Mouse (Mus musculus): ENCODE measurements around the gene Serp2. TPM values are rescaled to one million over a fixed set of nuclear protein-coding genes. Genes with fewer than 3 reads are reported as not detected.
A peak's percentile ranks its signal among the peaks of the same experiment; 100 is the strongest.
"Not testable (repeated sequence)": the region's sequence is repeated elsewhere in the genome, so short reads cannot be mapped to it uniquely, and the experiment has no call there.

The Serp2 gene
- total RNA-seq, 2 experiments from 2014 or later, result 15.5 to 16.0 TPM

GRCm38 (mm10) chr14:76570292-76570691, 13.6 kb upstream of the Serp2 start:
- no peak for DNase-seq (ENCODE audit: low spot score in 2 of 2)

DNA sequence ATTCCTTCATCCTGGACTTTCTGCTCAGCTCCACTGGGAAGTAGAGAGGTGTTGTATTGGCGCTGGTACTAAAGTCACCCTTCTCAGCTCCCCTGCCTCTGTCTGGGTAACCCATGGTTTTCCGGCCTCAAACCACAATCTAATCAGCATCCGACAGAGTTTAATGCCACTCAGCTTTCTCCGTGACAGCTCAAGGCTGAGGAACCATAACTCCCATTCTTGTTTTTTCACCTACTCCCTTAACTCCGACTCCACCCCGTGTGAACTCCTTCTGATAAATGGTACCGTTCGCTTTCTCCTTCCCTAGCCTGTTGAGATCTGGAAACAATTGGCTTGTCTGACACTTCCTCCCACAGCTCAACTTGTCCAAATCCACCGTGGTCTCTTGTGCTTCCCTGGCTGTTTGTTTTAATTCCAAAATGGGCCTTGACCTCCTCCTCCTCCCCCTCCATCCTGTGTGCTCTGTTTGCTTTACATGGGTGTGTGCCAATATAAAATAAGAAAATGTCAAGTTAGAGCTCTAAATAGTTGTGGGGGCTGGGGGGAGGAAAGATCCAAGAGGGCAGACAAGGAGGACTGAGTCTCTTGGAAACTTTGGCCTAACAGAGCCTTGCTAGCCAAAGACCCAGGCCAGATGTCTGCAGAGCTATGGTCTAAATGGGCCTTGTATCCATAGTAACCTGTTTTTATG, 12.7 kb upstream of the Serp2 start:
- no peak for DNase-seq (ENCODE audit: low spot score in 2 of 2)

GRCm38 (mm10) chr14:76568548-76568947, 11.9 kb upstream of the Serp2 start:
- no peak for DNase-seq (ENCODE audit: low spot score in 2 of 2)

- no peak for DNase-seq (ENCODE audit: low spot score in 2 of 2)
Measured at GRCm38 (mm10) chr14:76567280-76567679, 10.6 kb upstream of the Serp2 start.

DNA sequence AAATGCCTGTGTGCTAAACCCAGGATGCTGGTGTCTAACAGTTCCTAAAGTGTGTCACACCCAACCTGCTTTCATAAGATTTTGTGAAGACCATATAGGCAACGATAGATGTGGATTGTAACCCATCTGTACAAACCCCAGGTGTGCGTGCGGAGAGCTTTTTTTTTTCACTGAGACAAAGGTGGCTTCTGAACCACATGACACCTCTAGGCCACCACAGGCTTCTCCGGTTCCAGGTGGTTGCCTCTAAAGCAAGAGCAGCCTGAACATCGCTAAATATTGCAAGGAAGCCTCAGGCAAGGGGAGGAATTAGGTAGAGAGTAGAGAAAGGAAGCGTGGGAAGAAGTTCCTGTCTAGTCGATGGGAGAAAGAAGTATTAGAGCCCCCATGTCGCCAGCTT, 10.0 kb upstream of the Serp2 start:
- no peak for DNase-seq (ENCODE audit: low spot score in 2 of 2)

DNA sequence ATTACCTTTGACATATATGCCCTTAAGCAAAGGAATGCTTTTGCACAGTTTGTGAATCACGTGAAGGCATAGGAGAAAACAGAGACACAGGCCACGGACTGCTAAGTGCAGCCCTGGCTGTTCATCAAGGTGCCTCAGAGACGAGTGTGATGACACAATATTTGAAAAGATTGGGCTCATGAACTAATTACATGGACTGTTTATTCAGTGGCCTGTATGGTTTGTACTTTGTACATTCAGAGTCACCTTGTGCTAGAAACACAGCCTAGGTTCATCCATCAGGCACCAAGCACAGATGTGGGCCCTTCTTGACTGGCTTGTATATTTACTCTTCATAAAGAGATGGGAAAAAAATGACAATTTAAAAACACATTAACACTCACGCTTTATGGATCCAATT, 9.5 kb upstream of the Serp2 start:
- no peak for DNase-seq (ENCODE audit: low spot score in 2 of 2)

- no peak for DNase-seq (ENCODE audit: low spot score in 2 of 2)
Measured at GRCm38 (mm10) chr14:76559208-76559607, 2.5 kb upstream of the Serp2 start.

- DNase-seq (ENCODE audit: low spot score in 2 of 2), result not testable (repeated sequence)
Measured at GRCm38 (mm10) chr14:76558171-76558570, 1.5 kb upstream of the Serp2 start.

DNA sequence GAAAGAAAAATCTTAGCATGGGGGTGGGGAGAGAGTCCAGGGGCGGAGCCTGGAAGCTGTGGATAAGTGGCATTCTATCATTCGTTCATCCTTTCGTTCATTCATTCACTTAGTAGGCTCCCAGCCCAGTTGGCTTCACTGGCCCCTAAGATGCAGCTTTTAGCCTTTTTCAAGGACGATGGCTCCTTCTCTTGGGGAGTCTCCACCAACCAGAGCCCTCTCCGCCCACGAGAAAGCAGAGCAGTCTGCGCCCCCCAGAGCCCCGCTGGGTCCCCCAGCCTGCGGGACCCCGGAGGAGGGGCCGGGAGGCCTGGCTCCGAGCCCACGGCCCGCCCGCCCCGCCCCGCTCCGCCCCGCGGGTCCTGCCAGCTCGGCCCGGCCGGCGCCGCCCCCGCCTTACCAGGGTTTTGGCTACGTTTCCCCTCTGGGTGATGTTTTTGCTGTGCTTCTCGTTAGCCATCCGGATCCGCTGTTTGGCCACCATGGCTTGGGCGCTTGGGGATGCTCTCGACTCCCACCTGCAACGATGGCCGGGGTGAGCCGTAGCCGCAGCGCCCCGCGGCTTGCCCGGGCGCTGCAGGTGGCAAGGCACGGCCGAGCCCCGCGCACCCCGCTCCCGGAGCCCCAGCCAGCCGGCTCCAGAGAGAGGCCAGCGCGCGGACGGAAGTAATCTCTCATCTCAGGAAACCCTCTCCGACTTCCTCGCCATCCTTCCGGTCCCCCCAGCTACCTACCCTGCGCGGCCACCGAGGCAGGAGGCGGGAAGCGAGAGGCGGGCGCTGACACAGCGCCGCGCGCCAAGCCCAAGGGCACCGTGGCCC, 448 bp downstream of the Serp2 start:
- DNase-seq (ENCODE audit: low spot score in 2 of 2), result peak in 1 of 2 experiments; percentile 55

- DNase-seq (ENCODE audit: low spot score in 2 of 2), result no peak
Measured at GRCm38 (mm10) chr14:76555263-76556030, 1.2 kb downstream of the Serp2 start.

DNA sequence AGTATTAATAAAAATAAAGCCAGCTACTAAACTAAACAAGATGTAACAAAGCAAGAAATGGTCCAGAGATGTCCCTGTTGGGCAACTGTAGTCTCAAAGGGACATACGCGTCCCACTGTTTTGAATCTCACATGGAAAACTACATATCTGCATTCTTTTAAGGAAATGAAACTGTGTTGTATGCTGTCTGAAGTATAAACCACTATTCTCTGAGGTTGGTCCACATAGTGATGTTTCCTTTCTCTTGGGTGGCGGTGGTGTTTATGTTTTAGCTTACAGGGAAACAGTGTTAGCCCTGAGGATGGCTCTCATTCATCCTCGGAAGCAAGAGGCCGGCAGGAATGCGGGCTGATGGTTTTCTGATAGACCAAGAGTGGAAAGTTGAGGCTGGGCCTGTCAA, 12.6 kb downstream of the Serp2 start:
- DNase-seq (ENCODE audit: low spot score in 2 of 2), result no peak

DNA sequence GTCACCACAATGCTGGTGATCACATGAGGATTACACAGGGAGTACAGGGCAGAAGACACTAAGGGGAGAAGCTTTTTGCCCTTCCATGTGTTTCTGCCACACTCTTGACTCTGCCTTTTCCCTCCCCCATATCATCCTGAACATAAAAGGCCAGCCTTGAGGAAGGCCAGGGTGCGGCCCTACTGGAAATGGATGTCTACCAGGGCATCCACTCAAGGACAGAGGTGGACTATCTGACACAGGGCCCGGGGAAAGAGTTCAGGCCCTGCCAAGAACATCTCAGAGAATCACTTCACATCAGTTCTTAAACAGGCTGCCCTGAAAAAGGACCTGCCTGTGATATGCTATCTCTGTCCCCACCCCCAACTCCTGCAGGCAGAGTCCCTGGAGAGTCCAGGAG, 15.3 kb downstream of the Serp2 start:
- no peak for DNase-seq (ENCODE audit: low spot score in 2 of 2)

DNA sequence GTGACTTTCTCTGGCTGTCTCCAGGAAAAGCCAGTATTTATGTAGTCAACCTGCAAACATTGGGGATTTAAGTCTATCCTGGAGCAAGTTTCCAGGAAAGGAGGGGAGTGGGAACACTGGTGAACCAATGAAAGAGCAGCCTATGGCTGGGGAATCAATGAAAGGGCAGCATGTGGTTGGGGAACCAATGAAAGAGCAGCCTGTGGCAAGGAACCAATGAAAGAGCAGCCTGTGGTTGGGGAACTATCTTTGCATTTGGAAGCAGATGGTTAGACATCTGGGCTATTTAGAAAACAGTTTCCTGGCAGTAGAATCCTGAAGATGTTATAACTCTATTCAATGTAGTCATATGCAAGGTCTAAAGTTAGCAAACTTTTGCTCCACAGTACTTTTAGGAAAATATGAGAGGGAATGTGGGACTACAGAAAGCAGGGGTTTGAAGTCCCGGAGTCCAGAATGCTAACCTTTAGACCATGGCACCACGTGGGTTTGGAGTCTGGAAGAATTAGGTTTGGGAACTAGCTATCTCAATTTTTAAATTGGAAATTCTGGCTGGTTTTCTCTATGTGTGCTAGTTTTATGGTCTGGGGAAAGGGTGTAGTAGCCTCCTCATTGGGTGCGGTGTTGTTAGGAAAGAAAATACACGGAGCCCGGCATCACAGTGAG, 16.6 kb downstream of the Serp2 start:
- DNase-seq (ENCODE audit: low spot score in 2 of 2), result no peak

DNA sequence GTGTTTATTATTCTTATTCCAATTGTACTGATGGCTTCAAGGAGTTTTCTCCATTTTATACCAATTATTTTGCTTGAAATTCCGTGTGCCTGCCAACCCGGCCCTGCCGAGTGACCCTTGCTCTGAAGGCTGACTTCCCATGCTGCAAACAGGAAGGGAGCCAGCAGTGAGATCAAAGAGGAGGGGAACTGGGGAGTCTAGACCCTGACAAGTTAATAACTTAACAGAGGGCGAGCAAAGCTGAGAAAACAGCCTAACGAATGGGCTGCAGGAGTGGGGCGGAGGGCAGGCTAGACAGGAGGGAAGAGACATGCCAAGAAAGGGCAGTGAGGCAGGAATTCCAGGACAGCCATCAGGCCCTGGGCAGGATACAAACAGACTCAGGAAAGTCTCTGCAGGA, 19.8 kb downstream of the Serp2 start:
- DNase-seq (ENCODE audit: low spot score in 2 of 2), result no peak

DNA sequence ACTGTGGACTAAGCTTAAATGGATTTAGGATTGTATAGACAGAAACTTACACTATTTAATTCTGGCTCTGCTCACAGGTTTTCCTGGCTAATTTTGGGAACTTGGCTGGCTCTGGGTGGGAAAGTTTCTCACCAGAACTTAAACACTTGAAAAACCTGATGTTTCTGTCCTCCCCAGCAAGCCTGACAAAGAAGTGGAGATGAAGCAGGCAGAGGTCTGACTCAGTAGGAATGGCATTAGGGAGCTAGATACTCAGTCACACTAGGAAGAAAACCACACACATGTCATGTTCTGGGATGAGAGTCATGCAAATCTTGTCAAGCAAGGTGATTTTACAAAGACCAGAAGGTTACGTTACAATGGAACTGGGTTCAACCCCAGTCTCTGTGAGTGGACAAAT, 21.6 kb downstream of the Serp2 start:
- DNase-seq (ENCODE audit: low spot score in 2 of 2), result no peak

GRCm38 (mm10) chr14:76533170-76533815, 23.4 kb downstream of the Serp2 start:
- no peak for DNase-seq (ENCODE audit: low spot score in 2 of 2)

DNA sequence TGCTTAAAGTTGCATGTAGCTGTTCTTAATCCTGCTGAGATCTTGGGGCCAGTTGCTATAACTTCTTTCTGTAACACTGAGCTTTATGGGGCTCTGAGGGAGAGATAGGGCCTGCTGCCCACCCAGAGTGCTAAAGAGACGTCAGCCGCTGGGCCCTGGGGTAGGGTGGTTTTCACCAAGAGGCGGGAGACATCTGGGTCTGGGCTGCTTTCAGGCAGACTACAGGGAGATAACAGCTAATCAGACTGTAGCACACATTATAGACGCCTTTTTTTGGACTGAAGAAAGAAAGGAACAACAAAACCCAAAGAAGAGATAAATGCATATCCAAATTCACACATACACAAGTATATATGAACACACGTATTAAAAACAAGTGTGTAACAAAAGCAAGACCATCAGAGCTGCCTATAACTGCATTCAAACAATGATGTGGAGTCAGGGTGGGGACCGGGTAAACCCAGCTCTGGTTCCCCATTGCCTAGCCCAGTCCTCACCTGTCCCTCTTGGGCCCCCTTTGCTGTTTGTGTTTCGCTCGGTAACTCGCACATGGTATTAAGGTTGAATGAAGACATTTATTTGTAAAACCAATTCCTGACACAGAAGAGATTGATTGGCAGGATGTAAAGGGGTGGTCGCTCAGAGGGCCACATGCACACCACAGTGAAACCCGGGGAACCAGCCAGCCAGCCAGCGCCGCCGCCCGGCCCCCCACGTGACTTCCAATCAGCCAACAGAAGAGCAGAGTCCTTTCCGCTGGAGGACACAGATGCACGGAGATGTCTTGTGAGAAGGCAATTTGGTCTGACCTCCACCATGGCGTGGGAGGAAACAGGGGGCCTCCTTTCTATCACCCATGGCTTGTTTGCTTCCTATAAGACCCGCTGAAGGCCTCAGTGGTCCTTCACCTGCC, 24.2 kb downstream of the Serp2 start:
- no peak for DNase-seq (ENCODE audit: low spot score in 2 of 2)

DNA sequence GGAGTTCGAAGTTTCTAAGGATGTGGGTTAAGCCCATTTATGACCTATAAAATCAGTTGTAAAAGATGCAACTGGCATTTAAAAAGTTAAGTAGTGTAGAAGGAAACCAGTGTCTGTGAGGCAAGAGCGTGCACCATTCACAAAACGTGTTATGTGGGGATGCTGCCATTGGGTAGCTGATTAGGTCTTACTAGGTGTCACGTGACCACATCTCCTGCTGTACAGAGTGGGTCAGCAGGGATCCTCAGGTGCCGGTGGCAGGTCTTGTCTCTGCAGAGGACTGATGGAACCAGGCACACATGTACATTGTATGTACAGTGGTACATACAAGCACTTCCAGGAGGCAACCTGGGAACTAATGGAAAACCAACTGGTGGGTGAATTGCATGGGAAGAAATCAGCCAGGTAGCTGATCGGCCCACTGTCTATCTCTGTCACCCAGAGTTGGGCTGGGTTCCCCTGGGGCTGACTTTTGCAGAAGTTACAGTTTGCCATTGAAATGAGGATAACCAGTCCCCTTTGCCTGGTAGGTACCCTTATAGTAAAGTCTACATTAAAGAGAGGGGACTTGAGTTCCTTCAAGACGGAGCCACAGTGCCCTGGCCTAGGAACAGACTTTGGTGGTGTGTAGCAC, 25.5 kb downstream of the Serp2 start:
- no peak for DNase-seq (ENCODE audit: low spot score in 2 of 2)

DNA sequence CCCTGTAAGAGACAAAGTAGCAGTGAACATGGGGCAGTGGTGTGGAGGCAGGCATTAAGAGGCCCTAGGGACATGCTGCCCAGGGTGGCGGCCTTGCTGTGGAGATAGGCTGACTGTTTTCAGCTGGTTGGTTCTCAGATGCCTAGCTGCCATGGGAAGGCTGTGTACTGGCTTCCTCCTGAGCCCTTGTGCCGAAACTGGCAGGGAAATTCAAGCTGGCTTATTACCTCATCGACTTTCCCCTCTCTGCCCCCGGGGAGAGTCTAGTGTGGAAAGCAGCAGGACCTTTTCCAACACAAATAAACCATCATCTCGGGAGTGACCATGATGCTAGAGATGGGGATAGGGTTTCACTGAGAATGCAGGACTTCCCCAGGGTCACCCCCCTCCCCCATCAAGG, 28.0 kb downstream of the Serp2 start:
- DNase-seq (ENCODE audit: low spot score in 2 of 2), result no peak

Measured in adrenal gland, postnatal 4 days (tissue).